Mouse (Mus musculus) heart, postnatal 36 days (tissue): ENCODE measurements around the gene Abca4. TPM values are rescaled to one million over a fixed set of nuclear protein-coding genes. Genes with fewer than 3 reads are reported as not detected.
"Not testable (repeated sequence)": the region's sequence is repeated elsewhere in the genome, so short reads cannot be mapped to it uniquely, and the experiment has no call there.

Experiments used
- DNase-seq, 2 experiments: peaks; one replicate each; pipeline ENCODE4 v3.0.0; 2021 to 2022
- intact Hi-C: fragments of 180-260 bp; cut with DNase I; formaldehyde crosslinking; loops from one replicate; pipeline ENCODE4 v1.15.1; 2025
- total RNA-seq, 2 experiments: library from RNA; stranded (reverse); gene quantifications; 2 replicates each; pipeline ENCODE4 v1.2.3; 2021

Gene Abca4
- total RNA-seq, 2 experiments from 2014 or later: 1.9 to 2.0 TPM

GRCm38 (mm10) chr3:122205753-122206152, 161.5 kb downstream of the Abca4 start:
- DNase-seq: no peak
- intact Hi-C loops: no loop called here

DNA sequence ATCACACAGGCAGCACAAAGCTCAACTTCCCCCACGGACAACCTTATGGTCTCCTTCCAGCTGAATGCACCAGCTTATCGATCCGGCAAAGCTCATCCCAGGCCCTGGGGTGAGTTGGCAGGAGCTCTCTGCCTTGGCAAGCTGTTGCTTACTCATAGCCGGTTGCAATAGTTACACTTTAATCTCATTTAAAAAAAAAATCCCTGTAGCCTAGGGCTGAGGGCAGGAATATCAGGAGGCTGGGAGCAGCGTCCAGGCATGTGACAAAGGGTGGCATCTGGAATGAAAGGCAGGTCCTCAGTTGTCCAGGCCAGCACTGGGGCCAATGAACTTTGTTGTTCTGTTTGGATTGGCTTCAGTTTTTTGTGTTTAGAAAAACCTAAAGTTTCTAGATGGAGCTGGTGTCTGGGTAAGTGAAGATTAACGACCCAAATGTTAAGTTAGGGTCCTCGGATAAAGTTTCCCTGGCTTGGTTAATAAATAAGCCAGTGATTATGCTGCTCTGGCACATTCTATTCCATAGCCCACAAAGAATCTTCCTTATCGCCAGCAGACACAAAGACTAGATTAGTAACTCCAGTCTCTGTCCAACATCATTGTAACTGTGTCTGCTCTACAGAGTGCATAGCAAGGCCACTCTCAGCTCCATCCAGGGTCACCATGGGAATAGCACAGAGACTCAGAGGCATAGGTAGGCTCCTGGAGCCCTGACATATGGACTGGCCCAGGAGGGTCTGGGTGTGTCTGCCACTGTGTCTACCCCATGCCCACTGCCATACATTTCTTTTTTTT, 162.2 kb downstream of the Abca4 start:
- no peak for DNase-seq
- intact Hi-C loops: no loop called here

GRCm38 (mm10) chr3:122207766-122208165, 163.5 kb downstream of the Abca4 start:
- DNase-seq: no peak
- intact Hi-C loops: no loop called here

- DNase-seq: no peak
- intact Hi-C loops: no loop called here
Measured at GRCm38 (mm10) chr3:122208296-122209225, 164.3 kb downstream of the Abca4 start.

DNA sequence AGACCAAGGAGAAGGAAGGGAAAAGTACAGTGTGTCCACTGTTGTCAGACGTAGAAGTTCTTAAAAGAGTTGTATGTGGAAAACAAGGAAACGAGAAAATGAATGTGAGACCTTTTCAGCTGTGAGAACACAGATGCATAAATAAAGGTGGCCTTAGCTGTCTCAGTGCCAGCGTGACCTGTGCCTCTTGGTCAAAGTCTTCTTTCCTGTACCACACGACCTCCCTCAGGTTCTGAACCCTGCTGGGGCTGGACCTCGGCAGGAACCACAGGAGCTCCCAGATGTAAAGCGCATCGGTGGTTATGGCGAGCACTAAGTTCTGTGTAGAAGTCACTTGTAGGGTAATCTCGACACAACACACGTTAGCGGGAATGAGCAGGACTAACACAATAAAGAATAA, 165.3 kb downstream of the Abca4 start:
- DNase-seq: no peak
- intact Hi-C loops: no loop called here

DNA sequence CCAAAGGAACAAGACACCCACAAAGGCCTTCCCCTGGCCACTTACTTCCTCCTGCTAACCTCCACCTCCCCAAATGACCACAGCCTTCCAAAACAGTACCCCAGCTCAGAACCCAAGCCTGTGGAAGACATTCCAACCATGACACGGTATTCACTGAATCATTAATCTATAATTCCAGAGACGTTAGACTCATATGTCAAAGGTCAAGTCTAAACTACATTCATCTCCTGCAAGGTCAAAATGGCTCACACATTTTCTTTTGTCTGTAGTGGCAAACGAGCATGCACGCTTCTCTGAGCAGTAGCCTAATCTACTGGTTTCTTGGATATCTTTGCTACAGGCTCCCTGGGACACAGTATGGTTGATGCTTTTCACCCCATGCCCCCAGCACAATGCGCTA, 166.2 kb downstream of the Abca4 start:
- intact Hi-C loops: no loop called here
- DNase-seq: no peak

DNA sequence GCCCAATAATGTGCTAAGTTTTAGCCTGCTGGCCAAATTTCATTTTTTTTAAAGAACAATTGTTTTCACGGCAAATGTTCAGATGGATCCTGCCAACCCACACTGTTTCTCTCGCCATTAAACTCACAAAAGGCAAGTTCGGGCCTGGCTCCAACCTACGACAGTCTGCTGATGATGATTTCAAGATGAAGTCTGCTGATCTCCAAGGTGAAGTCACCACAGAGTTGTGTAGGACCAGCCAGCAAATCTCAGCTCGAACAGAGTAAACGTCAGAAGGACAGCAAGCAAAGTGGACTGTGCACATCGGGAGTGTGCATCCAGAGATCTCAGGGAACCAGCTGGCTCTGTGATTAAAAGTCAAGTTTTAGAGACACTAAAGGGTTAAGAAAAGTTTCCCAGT, 166.6 kb downstream of the Abca4 start:
- DNase-seq: no peak
- intact Hi-C loops: no loop called here

- intact Hi-C loops: no loop called here
- no peak for DNase-seq
Measured at GRCm38 (mm10) chr3:122211446-122212125, 167.3 kb downstream of the Abca4 start.

DNA sequence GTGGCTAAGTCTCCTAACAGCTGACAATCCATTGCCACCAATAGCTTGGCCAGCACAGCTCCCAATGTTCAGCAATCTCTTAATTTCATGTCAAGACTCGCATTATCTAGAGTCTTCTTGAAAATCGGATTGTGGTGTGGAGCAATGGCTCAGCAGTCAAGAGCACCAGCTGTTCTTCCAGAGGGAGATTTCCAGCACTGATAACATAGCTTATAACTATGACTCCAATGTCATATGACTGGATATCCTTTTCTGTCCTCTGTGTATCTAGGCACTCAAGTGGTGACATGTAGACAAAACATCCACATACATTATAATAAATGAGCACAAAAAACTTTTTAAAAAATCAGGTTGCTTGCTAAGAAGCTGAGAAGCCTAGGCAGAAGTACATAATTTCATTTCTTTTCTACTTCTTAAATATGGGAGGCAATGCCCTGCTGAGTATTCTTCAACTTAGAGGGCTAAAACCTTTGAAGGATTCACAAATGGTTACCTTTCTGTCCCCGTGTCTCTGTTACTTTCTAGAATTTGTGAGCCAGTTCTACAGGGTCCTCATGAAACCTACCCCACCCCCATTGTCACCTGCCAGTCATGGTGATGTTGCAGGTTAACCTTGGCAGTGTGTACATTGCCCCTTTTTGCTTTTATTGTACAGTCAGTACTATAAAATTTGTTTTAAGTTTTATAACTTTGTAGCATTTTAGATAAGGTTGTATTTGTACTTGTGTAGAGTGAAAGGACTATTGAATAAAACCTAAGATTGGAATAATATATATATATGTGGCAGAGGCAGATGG, 177.2 kb downstream of the Abca4 start:
- DNase-seq: no peak
- intact Hi-C loops: no loop called here

DNA sequence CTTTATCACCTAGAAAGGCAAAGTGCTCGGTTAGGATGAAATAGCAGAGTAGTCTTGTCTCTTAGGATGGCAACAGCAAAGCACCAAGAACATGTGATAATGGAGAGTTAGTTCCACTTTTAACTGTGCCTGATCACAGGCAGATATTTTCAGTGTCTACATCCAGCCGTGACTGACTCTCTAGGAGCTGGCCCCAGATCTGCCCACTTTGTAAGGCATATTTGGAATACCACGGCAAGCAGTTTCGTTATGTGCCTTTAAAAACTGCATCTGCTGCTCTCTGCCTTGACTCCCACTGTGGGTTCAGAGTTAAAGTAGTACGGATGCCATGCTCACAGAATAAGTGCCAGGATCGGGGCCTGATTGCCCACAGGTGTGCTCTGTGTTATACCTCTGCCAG, 182.7 kb downstream of the Abca4 start:
- DNase-seq: not testable (repeated sequence)
- intact Hi-C loops: loop anchor here (1.0 kb wide), 1 partner anchor 13 kb away; no protein-coding TSS in a partner anchor

Other genes starting within 250 kb of the Abca4 start
- 10 to 100 TPM; 94.6 to 98.6 TPM for gene Abcd3, start 229.1 kb upstream of the Abca4 start, total RNA-seq
- gene Arhgap29, start 91.9 kb upstream of the Abca4 start, total RNA-seq: 10 to 100 TPM; 53.9 to 54.3 TPM
- gene Gclm, start 201.1 kb downstream of the Abca4 start, total RNA-seq: 10 to 100 TPM; 56.9 to 74.7 TPM
- 10 to 100 TPM; 27.7 to 29.3 TPM for gene Dnttip2, start 229.9 kb downstream of the Abca4 start, total RNA-seq
- gene Bcar3, start 249.7 kb downstream of the Abca4 start, total RNA-seq: 1 to 10 TPM; 6.3 to 8.2 TPM